Mouse (Mus musculus) gastrocnemius, postnatal 36 days (tissue): ENCODE results near the gene L3mbtl3. TPM values are rescaled to one million over a fixed set of nuclear protein-coding genes. Genes with fewer than 3 reads are reported as not detected.

ENCODE experiments used
- DNase-seq, 2 experiments: peaks; one replicate each; pipeline ENCODE4 v3.0.0; 2022
- intact Hi-C: fragments of 180-260 bp; cut with DNase I; formaldehyde crosslinking; loops from one replicate; pipeline ENCODE4 v1.15.1; 2025
- microRNA-seq, 2 experiments: library from miRNA; unstranded; fragments of <30 nt; microRNA quantifications; one replicate each; pipeline ENCODE4 v1.2.0; 2021
- total RNA-seq, 2 experiments: library from RNA; stranded (reverse); gene quantifications; 2 replicates each; pipeline ENCODE4 v1.2.3; 2021

The L3mbtl3 gene
- total RNA-seq, 2 experiments from 2014 or later: 5.7 to 6.0 TPM

GRCm38 (mm10) chr10:26249426-26250165 lies 126.2 kb downstream of the L3mbtl3 start:
- intact Hi-C loops: no loop called here
- DNase-seq: no peak

GRCm38 (mm10) chr10:26244466-26244865 lies 131.3 kb downstream of the L3mbtl3 start:
- intact Hi-C loops: no loop called here

GRCm38 (mm10) chr10:26243203-26243602 lies 132.6 kb downstream of the L3mbtl3 start:
- intact Hi-C loops: no loop called here
- DNase-seq: no peak

More at GRCm38 (mm10) chr10:26244466-26244865, 131.3 kb downstream of the L3mbtl3 start:
- no peak for DNase-seq

- DNase-seq: no peak
- intact Hi-C loops: no loop called here
Observed at GRCm38 (mm10) chr10:26239090-26239489, 136.7 kb downstream of the L3mbtl3 start.

- no peak for DNase-seq
- intact Hi-C loops: no loop called here
Observed at GRCm38 (mm10) chr10:26238559-26238958, 137.2 kb downstream of the L3mbtl3 start.

- intact Hi-C loops: no loop called here
Observed at GRCm38 (mm10) chr10:26232071-26232653, 143.6 kb downstream of the L3mbtl3 start.

GRCm38 (mm10) chr10:26229488-26229887 lies 146.3 kb downstream of the L3mbtl3 start, which contains the start of gene Samd3:
Samd3 (plus strand) TSS chr10:26229707.
- intact Hi-C loops: no loop called here

More at GRCm38 (mm10) chr10:26232071-26232653, 143.6 kb downstream of the L3mbtl3 start:
- no peak for DNase-seq

GRCm38 (mm10) chr10:26228187-26228586 lies 147.6 kb downstream of the L3mbtl3 start:
- intact Hi-C loops: no loop called here
- no peak for DNase-seq

More at GRCm38 (mm10) chr10:26229488-26229887, 146.3 kb downstream of the L3mbtl3 start, which contains the start of gene Samd3:
- no peak for DNase-seq

- DNase-seq: no peak
Observed at GRCm38 (mm10) chr10:26226734-26227133, 149.0 kb downstream of the L3mbtl3 start.

GRCm38 (mm10) chr10:26226241-26226640 lies 149.5 kb downstream of the L3mbtl3 start:
- intact Hi-C loops: no loop called here
- DNase-seq: no peak

More at GRCm38 (mm10) chr10:26226734-26227133, 149.0 kb downstream of the L3mbtl3 start:
- intact Hi-C loops: no loop called here

Small RNA genes lying within 50 kb of the gene (microRNA-seq; reads per million reads assigned to microRNA genes)
- 0 reads per million in 2 experiments for gene Gm27754

Other genes with a start within 250 kb of the L3mbtl3 start
- not detected for gene Samd3, start 146.3 kb downstream of the L3mbtl3 start, total RNA-seq